Mouse (Mus musculus) hindbrain, postnatal 0 days (tissue): ENCODE results near the gene Mrpl27. TPM values are rescaled to one million over a fixed set of nuclear protein-coding genes. Genes with fewer than 3 reads are reported as not detected.
"Not testable (repeated sequence)": the region's sequence is repeated elsewhere in the genome, so short reads cannot be mapped to it uniquely, and the experiment has no call there.

Experiments
- ATAC-seq: fragments of 200-750 bp; cut with Nextera tagmentation; 2 replicates; pipeline ENCODE4 v1.8.0; 2017; ENCODE audit warnings: mild to moderate bottlenecking, moderate TSS enrichment, moderate library complexity
- DNase-seq: peaks from one replicate; pipeline ENCODE4 v3.0.0-alpha.2; 2015; ENCODE audit warnings: low spot score
- H3K27ac ChIP-seq: fragments of 300-500 bp; sonication (generic); 2 replicates; pipeline ENCODE4 v1.5.1; 2014; ENCODE audit warnings: mild to moderate bottlenecking
- H3K27me3 ChIP-seq: fragments of 300-500 bp; sonication (generic); 2 replicates; pipeline ENCODE4 v1.6.1; 2014; ENCODE audit warnings: low read length, mixed read lengths; ENCODE audit not compliant: insufficient read depth
- H3K36me3 ChIP-seq: fragments of 300-500 bp; sonication (generic); 2 replicates; pipeline ENCODE4 v1.6.1; 2014; ENCODE audit warnings: low read length, mixed read lengths; ENCODE audit not compliant: insufficient read depth
- H3K4me1 ChIP-seq: fragments of 300-500 bp; sonication (generic); 2 replicates; pipeline ENCODE4 v1.6.1; 2014; ENCODE audit warnings: antibody characterized with exemption, low read length, mixed read lengths; ENCODE audit not compliant: insufficient read depth
- H3K4me2 ChIP-seq: fragments of 300-500 bp; sonication (generic); 2 replicates; pipeline ENCODE4 v1.6.1; 2014; ENCODE audit warnings: low read depth, mild to moderate bottlenecking, low read length, moderate library complexity, mixed read lengths
- H3K4me3 ChIP-seq: fragments of 300-500 bp; sonication (generic); 2 replicates; pipeline ENCODE4 v1.5.1; 2014; ENCODE audit warnings: low read length
- H3K9ac ChIP-seq: fragments of 300-500 bp; sonication (generic); replicated peaks from 2 replicates; pipeline ENCODE4 v1.6.1; 2014; ENCODE audit warnings: mild to moderate bottlenecking, low read length, moderate library complexity, mixed read lengths
- H3K9me3 ChIP-seq: fragments of 300-500 bp; sonication (generic); 2 replicates; pipeline ENCODE4 v1.6.1; 2016; ENCODE audit warnings: low read length, mixed read lengths
- CTCF ChIP-seq: IDR thresholded peaks from 2 replicates; pipeline ENCODE4 v1.5.1; 2016; ENCODE audit warnings: antibody characterized with exemption, control low read depth, low read depth
- WGBS: fragments of 180-500 bp; shearing (Covaris S2); extraction: QIAGEN DNeasy Blood & Tissue Kit; methylation state at CpG from one replicate; pipeline ENCODE4 v1.1.7; 2014; 5-methylcytosine and 5-hydroxymethylcytosine counted together
- polyA plus RNA-seq: library from polyadenylated mRNA; unstranded; fragments of >200 nt; fragmentation: Nextera tagmentation; extraction: Ambion mirVana; gene quantifications from 2 replicates; pipeline ENCODE4 v1.2.1, GENCODE M21; 2015
- total RNA-seq: library from RNA; depleted of rRNA; stranded (reverse); fragments of >200 nt; gene quantifications from 2 replicates; pipeline ENCODE4 v1.2.3, GENCODE M21; 2014

The Mrpl27 gene
- total and polyA plus RNA-seq, 2 experiments from 2014 or later, result 36.3 to 182 TPM

DNA sequence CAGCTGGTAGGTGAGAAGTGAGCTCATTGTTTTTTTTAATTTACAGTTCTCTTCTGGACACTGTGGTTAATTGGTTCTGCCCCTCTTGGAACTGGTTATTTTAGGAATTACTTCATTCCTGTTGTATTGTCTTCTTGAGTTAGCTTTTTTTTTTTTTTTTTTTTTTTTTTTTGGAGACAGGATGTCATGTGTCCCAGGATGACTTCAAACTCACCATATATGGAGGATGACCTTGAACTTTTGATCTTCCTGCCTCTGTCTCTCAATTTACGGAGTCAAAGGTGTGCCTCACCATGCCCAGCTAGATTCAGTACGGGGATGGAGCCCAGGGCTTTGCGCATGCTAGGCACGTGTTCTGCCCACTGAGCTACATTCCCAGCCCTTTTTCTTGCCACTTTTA is 28.1 kb downstream of the Mrpl27 start:
- no peak overlapping the region for H3K4me2 ChIP-seq
- no peak overlapping the region for H3K9ac ChIP-seq
- no peaks in the 10 kb centered on the region for H3K36me3 ChIP-seq
- no peak overlapping the region for H3K4me3 ChIP-seq
- H3K27me3 ChIP-seq, result no peaks in the 10 kb centered on the region
- no peak for ATAC-seq
- H3K4me1 ChIP-seq, result peaks cover 6% of the 10 kb centered on the region; the same call in 1 of the 2 replicates
- TF ChIP-seq CTCF, result no peak
- no peaks in the 10 kb centered on the region for H3K9me3 ChIP-seq
- DNase-seq, result no peak
- no peak overlapping the region for H3K27ac ChIP-seq
- WGBS, result 87% methylated on average over 4 of the region's 4 CpGs

DNA sequence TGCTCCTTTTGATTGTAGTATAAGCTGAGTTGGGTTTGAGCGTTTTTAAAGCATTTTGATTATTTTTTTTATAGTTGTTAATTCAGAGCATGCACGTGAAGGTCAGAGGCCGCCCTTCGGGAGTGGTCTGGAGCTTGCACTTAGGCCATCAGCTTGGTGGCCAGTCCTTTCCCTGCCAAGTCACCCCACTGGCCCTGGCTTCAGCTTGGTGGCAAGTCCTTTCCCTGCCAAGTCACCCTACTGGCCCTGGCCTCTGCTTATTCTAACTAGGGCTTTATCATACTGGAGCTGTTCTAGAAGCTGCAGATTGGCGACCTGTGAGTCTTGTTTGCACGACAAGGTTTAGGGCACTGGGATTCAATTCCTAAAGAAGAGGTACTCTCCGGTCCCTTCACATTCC is 28.9 kb downstream of the Mrpl27 start:
- no peak for DNase-seq
- no peaks in the 10 kb centered on the region for H3K36me3 ChIP-seq
- no peak for ATAC-seq
- no peaks in the 10 kb centered on the region for H3K9me3 ChIP-seq
- H3K4me1 ChIP-seq, result peaks cover 6% of the 10 kb centered on the region; the same call in 1 of the 2 replicates
- no peak for TF ChIP-seq CTCF
- no peak overlapping the region for H3K4me3 ChIP-seq
- WGBS, result 91% methylated on average over 7 of the region's 7 CpGs
- no peak overlapping the region for H3K27ac ChIP-seq
- no peak overlapping the region for H3K4me2 ChIP-seq
- H3K27me3 ChIP-seq, result no peaks in the 10 kb centered on the region
- H3K9ac ChIP-seq, result no peak overlapping the region

GRCm38 (mm10) chr11:94687178-94687577 is 33.6 kb downstream of the Mrpl27 start:
- H3K27ac ChIP-seq, result no peak overlapping the region
- H3K9me3 ChIP-seq, result no peaks in the 10 kb centered on the region
- WGBS, result 83% methylated on average over 6 of the region's 6 CpGs
- no peak overlapping the region for H3K4me3 ChIP-seq
- H3K4me1 ChIP-seq, result no peaks in the 10 kb centered on the region
- H3K36me3 ChIP-seq, result no peaks in the 10 kb centered on the region
- H3K9ac ChIP-seq, result no peak overlapping the region
- H3K4me2 ChIP-seq, result no peak overlapping the region
- DNase-seq (no peak), ATAC-seq (no peak)
- H3K27me3 ChIP-seq, result no peaks in the 10 kb centered on the region
- no peak for TF ChIP-seq CTCF

DNA sequence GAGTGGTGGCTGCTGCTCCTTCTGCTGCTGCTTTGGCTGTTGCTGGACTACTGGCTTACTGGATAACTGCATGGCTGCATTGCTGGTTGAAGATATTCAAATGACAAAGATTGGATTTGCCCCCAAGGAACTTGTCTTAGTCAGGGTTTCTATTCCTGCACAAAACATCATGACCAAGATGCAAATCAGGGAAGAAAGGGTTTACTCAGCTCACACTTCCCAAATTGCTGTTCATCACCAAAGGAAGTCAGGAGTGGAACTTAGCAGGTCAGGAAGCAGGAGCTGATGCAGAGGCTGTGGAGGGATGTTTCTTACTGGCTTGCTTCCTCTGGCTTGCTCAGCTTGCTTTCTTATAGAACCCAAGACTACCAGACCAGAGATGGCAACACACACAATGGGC is 38.9 kb downstream of the Mrpl27 start:
- not testable (repeated sequence) for DNase-seq, H3K36me3 ChIP-seq, H3K4me1 ChIP-seq, H3K27ac ChIP-seq, ATAC-seq, H3K4me2 ChIP-seq, H3K9ac ChIP-seq, H3K4me3 ChIP-seq, H3K27me3 ChIP-seq, H3K9me3 ChIP-seq

DNA sequence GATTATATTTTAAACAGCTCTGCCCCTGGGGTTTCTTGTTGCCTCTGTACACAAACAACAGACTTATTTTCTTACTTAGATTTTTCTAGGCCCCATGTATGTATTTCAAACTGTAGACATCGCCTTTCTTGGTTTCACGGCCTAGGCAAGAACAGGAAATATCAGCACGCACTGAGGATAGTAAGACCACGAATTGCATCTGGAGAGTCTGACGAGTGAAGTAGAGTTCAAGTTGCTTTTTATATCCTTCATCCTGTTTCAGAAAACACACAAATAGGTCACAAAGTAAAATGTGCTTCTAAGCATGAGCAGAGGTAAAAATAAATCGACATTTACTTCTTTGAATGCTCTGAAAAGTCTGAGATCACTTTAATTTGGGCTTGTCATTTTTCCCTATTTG is 41.9 kb downstream of the Mrpl27 start:
- Histone ChIP-seq H3K27me3 (no peaks in the 10 kb centered on the region), H3K4me1 (no peaks in the 10 kb centered on the region), H3K4me2 (no peak overlapping the region), H3K36me3 (no peaks in the 10 kb centered on the region), H3K27ac (no peak overlapping the region), H3K4me3 (no peak overlapping the region), H3K9ac (no peak overlapping the region), H3K9me3 (no peaks in the 10 kb centered on the region)
- WGBS, result 76% methylated on average over 6 of the region's 6 CpGs
- ATAC-seq, result no peak
- no peak for DNase-seq
- no peak for TF ChIP-seq CTCF

GRCm38 (mm10) chr11:94697140-94697539 is 43.6 kb downstream of the Mrpl27 start:
- Histone ChIP-seq H3K4me1 (0 out of 2 replicates have a peak, but pooled peaks cover 5% of the 10 kb centered on the region), H3K27me3 (no peaks in the 10 kb centered on the region), H3K27ac (no peak overlapping the region), H3K36me3 (no peaks in the 10 kb centered on the region), H3K9me3 (no peaks in the 10 kb centered on the region), H3K9ac (no peak overlapping the region), H3K4me2 (no peak overlapping the region), H3K4me3 (no peak overlapping the region)
- TF ChIP-seq CTCF, result peak; percentile 26
- no peak for DNase-seq
- ATAC-seq, result no peak
- WGBS, result 91% methylated on average over 2 of the region's 2 CpGs

DNA sequence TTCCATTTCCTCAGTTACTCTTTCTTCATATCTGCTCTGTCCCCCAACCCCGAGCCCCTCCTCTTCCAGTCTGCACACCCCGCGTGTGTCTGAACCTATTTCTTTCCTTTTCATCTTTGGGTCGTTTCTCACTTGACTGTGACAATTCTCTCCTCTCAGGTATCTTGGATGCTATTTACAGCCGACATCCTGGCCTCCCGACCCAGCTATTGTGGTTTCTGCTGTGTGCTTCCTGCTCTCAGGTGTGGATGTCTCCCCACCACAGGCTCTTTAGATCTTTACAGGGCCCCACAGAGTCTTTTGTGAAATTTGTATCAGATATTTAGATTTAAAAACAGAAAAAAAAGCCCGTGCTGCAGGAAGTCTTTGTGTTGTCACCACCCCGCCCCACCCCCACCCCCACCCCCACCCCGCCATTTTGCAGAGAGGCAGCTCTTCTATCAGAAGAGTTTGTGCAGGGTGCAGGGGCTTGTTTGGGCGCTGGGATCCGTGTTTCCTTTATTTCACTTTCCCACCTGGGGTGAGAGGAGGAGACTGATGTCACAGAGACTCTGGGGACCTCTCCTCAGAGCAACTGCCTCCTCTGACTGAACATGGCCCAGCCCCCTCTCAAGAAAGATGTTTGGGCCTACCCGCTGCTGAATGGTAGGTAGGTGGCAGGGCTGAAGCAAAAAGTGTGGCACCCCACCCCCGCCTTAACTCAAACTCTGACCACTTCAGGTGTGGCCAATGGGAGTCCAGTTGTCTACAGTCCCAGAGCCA is 44.3 kb downstream of the Mrpl27 start:
- 50% methylated on average over 13 of the region's 13 CpGs for WGBS
- no peak for DNase-seq
- H3K4me2 ChIP-seq, result no peak overlapping the region
- no peak for ATAC-seq
- no peaks in the 10 kb centered on the region for H3K36me3 ChIP-seq
- no peaks in the 10 kb centered on the region for H3K9me3 ChIP-seq
- H3K9ac ChIP-seq, result no peak overlapping the region
- no peak overlapping the region for H3K4me3 ChIP-seq
- no peaks in the 10 kb centered on the region for H3K27me3 ChIP-seq
- H3K27ac ChIP-seq, result no peak overlapping the region
- 0 out of 2 replicates have a peak, but pooled peaks cover 5% of the 10 kb centered on the region for H3K4me1 ChIP-seq
- no peak for TF ChIP-seq CTCF
